Mouse (Mus musculus): ENCODE results near the gene Usp7.

The Usp7 gene

GRCm38 (mm10) chr16:8674165-8674564 is 117.9 kb downstream of the Usp7 start:
- DNase-seq (ENCODE audit: inconsistent ontology term): peak; percentile 67

GRCm38 (mm10) chr16:8673343-8673742 is 118.8 kb downstream of the Usp7 start:
- DNase-seq (ENCODE audit: inconsistent ontology term): no peak

GRCm38 (mm10) chr16:8672811-8673210 is 119.3 kb downstream of the Usp7 start:
- no peak for DNase-seq (ENCODE audit: inconsistent ontology term)

- DNase-seq (ENCODE audit: inconsistent ontology term): no peak
These were observed 119.8 kb downstream of the Usp7 start for GRCm38 (mm10) chr16:8672350-8672687.

- peak; percentile 98 for DNase-seq (ENCODE audit: inconsistent ontology term)
These were observed 120.4 kb downstream of the Usp7 start, which contains the start of gene Carhsp1 for GRCm38 (mm10) chr16:8671551-8672349. Carhsp1 (minus strand) TSS chr16:8672155.

GRCm38 (mm10) chr16:8670041-8671035 is 121.8 kb downstream of the Usp7 start:
- peak; percentile 57 for DNase-seq (ENCODE audit: inconsistent ontology term)

- no peak for DNase-seq (ENCODE audit: inconsistent ontology term)
These were observed 122.7 kb downstream of the Usp7 start for GRCm38 (mm10) chr16:8669432-8669831.

GRCm38 (mm10) chr16:8668386-8668785 is 123.7 kb downstream of the Usp7 start:
- no peak for DNase-seq (ENCODE audit: inconsistent ontology term)

GRCm38 (mm10) chr16:8667814-8668213 is 124.3 kb downstream of the Usp7 start:
- DNase-seq (ENCODE audit: inconsistent ontology term): no peak

- no peak for DNase-seq (ENCODE audit: inconsistent ontology term)
These were observed 124.8 kb downstream of the Usp7 start for GRCm38 (mm10) chr16:8667261-8667660.

GRCm38 (mm10) chr16:8666452-8666851 is 125.7 kb downstream of the Usp7 start:
- DNase-seq (ENCODE audit: inconsistent ontology term): peak; percentile 80

- DNase-seq (ENCODE audit: inconsistent ontology term): no peak
These were observed 126.7 kb downstream of the Usp7 start for GRCm38 (mm10) chr16:8665367-8665766.

GRCm38 (mm10) chr16:8663606-8664539 is 128.2 kb downstream of the Usp7 start:
- peak; percentile 78 for DNase-seq (ENCODE audit: inconsistent ontology term)

GRCm38 (mm10) chr16:8663022-8663421 is 129.1 kb downstream of the Usp7 start:
- no peak for DNase-seq (ENCODE audit: inconsistent ontology term)

GRCm38 (mm10) chr16:8658764-8659163 is 133.3 kb downstream of the Usp7 start:
- peak; percentile 74 for DNase-seq (ENCODE audit: inconsistent ontology term)

GRCm38 (mm10) chr16:8658349-8658748 is 133.8 kb downstream of the Usp7 start:
- no peak for DNase-seq (ENCODE audit: inconsistent ontology term)

- no peak for DNase-seq (ENCODE audit: inconsistent ontology term)
These were observed 135.9 kb downstream of the Usp7 start for GRCm38 (mm10) chr16:8656256-8656655.

GRCm38 (mm10) chr16:8655599-8655998 is 136.5 kb downstream of the Usp7 start:
- no peak for DNase-seq (ENCODE audit: inconsistent ontology term)

- no peak for DNase-seq (ENCODE audit: inconsistent ontology term)
These were observed 137.0 kb downstream of the Usp7 start for GRCm38 (mm10) chr16:8655108-8655507.

GRCm38 (mm10) chr16:8650007-8650406 is 142.1 kb downstream of the Usp7 start:
- DNase-seq (ENCODE audit: inconsistent ontology term): no peak

- DNase-seq (ENCODE audit: inconsistent ontology term): no peak
These were observed 146.6 kb downstream of the Usp7 start for GRCm38 (mm10) chr16:8645546-8645945.
